Mouse (Mus musculus): ENCODE results near the gene Nhlrc4. TPM values are rescaled to one million over a fixed set of nuclear protein-coding genes. Genes with fewer than 3 reads are reported as not detected.
A peak's percentile ranks its signal among the peaks of the same experiment; 100 is the strongest.

Nhlrc4 gene
- total RNA-seq, 1 experiment from 2014 or later, result 0.15 TPM

DNA sequence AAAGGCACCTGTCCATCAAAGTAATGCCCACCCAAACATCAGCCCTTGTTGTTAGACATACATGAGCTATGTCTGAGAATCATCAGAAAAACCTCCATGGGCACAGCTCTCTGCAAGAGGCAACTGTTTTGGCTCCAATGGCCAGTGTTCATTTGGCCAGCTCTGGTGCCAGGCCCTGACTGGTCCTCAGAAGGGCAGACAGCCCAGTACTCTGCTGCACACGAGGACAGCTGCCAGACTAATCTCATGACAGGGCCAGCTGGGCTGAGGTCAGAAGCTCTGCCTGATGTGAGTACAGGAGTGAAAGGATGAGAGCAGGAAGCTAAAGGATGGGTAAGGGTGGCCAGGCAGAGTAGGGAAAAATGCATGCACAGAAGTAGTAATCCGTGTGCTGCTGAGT, 19.4 kb downstream of the Nhlrc4 start:
- DNase-seq, result peak; percentile 66

DNA sequence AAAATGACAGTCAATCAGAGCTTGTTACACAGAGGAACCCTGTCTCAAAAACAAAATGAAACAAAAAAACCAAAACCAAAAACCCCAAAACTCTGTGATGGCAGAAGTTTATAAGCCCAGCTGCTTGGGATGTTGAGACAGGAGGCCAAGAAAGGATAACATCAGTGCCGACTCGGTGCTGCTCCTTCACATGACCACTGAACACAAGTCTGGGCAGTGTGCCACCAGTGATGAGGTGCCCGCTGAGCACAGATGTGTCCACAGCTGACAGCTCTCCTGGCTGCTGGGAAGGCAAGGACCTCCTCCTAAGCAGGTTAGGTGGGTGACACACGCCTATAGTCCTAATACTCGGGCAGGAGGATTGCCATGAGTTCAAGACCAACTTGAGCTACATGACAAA, 22.6 kb downstream of the Nhlrc4 start:
- peak; percentile 16 for DNase-seq

DNA sequence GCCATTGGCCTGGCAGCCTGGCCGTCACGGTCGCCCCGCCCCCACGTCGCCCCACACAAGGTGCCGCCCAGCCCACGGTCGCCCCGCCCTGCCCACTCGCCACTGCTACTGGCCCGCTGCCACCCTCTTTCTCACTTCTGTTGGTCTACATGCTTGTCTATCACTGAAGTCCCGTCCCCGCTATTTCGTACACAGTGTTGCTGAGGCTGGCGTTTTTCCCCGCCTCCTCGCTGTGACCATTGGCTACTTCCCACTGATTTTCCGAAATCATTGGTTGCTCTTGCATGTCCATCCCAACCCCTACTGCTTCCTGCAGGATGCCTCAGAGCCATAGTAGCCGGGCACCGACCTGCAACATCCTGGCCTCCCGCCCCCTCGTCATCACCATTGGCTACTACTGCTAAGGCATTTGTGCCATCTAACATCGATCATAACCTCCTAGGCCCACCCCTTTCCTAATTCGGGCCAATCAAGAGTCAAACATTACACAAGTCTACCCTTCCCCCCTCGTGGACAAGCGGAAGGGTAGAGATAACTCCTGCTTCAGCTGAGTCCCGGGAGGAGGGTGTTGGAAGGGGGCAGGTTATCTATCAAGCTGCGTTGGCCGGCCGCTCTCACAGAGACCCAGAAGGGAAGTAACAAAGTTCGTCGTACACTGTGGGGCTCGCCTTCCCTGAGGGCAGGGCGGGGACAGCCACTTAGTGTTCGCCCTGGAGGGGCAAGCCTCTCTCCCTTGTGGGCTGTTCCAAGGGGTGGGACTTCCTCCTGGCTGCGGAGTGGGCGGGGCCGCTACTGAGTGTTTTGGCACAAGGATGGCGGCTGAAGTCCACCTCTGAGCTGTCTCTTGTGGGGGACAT, 24.7 kb downstream of the Nhlrc4 start:
- peak; percentile 100 for DNase-seq

DNA sequence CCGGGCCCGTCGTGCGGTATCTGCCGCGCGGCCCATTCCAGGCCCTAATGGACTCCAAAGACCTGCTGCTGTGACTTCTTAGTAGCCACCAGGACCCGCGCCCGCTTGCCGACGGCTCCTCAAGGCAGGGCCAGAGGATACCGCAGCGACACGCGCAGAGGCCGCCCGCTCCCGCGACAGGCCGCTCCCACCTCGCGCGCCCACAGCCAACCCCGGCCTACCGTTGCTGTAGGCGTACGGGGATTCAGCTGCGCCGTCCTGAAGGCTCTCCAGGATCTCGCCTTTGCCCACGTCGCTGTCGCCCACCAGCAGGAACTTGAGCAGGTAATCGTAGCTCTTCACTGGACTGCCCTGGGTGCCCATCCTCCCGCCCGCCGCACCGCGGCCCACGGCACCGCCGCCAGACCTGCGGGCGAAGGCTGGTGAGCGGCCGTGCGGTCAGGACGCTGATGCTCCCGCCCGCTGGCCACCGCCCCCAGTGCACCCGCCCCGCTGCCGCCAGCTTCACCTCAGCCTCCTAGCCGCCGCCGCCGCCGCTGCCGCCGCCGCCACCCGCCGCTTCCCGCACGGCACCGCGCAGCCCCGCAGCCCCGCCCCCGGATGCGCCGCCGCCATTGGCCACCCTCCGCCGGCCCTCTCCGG, 25.5 kb downstream of the Nhlrc4 start, which contains the start of gene Rab40c:
Rab40c (minus strand) TSS at position 584 of the 642 bp plus-strand sequence.
- peak; percentile 78 for DNase-seq

DNA sequence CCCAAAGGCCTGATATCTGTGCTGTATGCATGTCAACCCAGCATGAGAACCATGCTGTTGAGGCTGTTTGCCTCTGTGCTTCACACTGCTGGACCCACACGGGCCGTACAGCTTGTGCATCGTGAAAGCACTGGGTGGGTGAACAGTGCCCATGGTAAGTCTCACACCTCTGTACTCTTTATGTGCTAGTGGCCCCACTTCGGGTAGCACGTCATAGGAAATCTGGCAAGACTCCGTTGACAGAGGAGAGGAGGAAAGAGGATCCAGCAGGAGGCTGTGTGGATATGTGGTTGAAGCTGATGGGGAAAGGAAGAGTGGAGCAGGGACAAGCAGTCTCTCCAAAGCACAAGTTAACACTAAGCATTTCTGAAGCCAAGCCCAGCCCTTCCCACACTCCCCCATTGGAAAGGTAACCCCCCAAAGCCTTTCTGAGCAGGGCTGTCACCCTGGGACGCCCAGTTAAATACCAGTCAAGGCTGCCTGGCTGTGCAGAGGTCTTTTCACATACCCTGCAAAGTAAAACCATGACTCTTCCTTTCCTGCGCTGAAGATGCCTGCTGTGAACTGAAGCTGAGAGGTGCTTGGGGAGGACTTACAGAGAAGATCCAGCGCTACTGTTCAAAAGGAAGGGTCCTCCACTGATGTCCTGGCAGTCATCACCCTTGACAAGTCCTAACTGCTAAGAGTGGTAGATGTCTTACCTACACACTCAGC, 26.6 kb downstream of the Nhlrc4 start:
- no peak for DNase-seq

DNA sequence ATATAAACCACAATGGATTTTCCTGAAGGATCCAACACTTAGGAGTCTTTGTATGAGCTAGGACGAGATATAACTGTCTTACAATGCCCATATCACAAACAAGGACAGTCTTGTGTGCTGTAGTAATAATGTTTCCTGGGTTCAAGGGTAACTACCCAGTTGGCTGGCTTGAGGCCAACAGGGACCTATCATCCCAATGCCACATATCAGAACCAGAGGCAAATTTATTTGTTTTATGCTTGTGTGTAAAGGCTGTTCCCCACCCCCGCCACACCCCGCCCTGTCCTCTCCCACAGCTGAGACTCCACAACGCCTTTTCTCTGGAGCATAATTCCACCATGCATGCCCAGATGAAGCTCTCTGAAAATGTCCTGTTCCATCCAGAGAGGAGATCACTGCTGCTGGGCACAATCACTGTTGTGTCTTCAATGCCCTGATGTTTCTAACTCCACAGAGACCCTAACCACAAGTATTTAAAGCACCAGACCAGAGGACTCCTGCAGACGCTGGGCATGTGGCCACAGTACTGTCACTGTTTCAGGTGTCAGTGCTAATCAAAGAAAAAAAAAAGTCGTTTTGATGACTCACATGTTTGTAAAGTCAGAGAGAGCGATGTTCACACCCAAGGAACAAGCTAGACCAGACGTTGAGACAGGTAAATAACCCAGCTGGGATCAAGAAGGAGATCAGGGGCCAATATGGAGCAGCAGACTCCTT, 27.7 kb downstream of the Nhlrc4 start:
- peak; percentile 79 for DNase-seq

DNA sequence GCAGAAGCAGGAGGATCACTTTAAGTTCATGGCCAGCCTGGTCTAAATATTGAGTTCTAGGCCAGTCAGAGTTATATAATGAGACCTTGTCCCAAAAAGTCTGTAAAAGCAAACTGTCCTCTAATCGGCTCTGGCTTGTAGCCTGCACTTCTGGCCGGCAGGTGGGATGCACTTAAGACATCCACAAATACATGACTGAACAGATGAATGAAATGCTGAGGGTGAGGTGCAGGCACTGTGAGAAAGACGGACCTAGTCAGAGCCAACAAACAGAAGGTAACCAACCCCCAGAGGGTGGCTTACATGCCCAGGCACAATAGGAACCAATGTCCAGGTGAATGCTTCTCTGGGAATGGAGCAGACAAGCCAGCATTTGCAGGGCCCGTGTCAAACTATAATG, 30.5 kb downstream of the Nhlrc4 start:
- DNase-seq, result no peak

DNA sequence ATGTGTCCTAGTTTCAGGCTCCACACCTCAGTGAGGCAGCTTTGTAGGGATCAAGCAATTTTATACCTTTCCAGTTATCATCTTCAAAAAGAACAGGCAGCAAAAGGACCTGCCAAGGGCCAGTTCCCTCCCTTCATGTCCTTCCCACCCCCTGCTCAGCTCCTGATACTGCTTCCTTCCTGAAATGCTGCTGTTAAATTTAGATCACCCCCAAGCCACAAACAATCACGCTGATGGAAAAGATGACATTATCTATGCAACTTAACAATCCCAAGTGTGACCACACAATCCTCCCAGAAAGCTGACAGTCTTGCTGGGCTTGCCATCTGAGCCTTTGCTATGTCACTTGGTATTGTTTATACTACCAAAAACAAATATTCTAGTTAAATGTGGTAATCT, 30.9 kb downstream of the Nhlrc4 start:
- DNase-seq, result no peak

DNA sequence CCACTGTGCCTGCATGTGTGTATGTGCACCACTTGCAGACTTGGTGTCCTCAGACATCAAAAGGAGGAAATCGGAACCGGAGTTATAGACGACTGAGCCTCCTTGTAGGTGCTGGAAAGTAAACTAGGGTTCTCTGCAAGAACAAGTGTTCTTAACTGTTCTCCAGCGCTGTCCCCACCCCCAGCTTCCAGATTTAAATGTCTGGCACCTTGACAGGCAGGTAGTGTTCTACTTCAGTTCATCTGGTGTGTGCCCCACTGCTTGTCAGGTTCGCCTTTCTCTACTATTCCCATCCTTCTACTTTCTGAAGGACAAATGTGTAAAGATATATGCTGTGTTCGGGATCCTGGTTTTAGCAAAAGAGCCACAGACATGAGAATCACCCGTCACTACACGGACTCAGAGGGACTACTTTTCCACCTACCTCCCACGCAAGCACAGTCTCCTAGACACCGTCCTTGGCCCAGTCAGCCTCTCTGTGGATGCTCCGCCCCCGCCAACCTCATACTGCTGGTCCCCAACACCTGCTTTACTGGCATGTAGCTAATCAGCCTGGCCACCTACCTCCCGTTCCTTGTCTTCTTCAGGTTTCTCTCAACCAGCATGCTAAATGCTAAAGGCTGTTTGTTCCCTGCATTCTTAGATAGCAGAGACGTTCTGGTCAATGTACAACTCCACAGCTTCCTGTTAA, 31.4 kb downstream of the Nhlrc4 start:
- DNase-seq, result peak; percentile 42

DNA sequence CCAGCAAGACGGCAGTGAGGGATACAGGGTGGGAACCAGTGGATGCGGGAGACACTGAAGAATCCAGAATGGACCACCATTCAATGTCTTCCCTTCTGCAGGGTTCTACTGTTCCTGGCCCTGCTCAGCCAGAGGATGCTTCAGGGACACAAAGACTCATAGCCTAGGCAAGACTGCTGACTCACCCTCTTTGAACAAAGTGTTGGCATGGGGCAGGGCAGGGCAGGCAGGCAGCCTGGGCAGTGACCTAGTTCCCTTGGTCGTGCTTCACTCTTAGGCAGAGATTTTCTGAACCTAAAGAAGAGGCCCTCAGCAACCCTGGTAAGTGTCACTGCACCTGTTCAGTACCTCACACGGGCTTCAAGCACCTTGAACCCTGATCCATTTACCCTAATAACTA, 32.9 kb downstream of the Nhlrc4 start:
- peak; percentile 80 for DNase-seq

DNA sequence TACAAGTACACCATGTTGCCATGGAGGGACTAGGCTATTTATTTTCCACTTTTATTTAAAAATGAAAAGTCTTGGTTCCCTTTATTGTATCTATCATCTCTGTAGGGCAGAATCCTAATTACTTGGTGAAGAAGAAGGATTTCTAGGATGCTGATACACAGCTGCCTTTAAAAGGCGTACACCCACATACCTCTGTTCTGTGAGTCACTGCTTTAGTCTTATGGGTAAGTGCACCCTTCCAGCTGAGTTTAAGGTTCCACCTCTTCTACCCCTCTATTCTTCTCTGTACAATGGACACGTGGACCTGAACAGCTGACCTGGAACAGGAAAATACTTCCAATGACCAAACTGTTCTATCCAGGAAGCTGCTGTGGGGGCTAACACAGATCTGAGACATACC, 37.1 kb downstream of the Nhlrc4 start:
- no peak for DNase-seq

DNA sequence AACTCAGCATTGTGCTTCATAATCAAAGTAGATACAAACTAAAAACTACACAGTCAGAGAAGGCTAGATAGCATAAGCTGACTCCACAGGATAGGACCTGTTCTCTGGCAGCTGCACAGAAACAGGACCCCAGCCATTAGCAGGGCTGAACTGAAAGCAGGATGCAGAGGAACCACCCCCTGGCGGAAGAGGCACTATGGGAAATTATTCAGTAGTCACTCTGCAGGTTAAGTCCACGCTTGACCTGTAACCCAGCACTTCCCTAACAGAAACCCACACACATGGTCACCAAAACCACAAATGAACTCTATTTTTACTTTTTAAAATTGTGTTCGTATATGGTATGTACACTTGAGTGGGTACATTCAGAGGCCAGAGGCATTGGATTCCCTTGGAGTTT, 41.7 kb downstream of the Nhlrc4 start:
- DNase-seq, result no peak

DNA sequence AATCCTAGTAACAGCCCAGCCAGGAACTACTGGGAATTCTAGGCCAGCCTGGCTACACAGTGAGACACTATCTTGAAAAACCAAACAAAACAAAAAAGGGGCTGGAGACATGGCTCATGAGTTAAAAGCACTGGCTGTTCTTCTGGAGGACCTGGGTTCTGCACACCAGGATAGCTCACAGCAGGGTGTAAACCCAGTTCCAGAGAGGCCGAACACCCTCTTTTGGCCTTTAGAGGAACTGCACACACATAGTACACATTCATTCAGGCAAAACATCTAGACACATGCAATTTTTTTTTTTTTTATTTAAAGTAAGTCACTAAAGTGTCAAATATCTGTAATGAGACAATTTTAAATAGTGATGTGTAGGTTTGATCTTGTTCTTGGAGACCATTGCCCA, 44.6 kb downstream of the Nhlrc4 start:
- no peak for DNase-seq

DNA sequence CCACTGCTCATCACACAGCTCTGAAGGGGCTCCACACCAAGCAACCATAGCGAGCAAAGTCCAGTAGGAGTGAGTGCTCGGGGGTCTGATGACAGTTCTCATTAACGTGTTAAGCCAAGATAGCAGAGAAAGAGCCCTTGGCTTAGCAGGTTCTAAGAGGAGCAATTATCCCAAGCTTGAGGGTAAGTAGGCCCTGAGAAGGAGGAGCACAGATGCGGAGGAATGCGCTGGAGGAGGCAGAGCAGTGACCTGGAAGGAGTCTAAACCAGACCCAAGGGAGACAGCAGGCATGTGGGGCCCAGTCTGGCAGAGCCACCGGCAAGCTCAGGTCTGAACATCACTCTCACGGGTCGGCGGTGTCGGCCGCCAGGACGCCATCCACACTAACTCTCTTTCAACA, 48.9 kb downstream of the Nhlrc4 start:
- no peak for DNase-seq

DNA sequence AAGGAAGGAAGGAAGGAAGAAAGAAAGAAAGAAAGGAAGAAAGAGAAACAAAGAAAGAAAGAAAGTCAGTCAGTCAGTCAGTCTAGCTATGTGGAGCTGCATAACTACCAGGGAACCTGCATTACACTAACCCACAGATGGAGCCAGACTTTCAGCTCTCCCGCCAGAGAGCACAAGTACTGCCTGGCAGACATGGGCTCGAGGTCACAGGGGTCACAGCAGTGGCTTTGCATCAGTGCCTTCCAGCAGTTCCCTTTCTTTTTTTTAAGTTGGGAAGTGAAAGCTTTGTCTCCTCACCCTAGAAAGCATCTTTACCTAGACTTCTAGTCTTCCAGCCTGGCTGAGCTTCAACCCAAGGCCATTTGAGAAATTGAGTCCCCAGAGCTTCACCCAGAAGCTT, 49.3 kb downstream of the Nhlrc4 start:
- DNase-seq, result peak; percentile 37

DNA sequence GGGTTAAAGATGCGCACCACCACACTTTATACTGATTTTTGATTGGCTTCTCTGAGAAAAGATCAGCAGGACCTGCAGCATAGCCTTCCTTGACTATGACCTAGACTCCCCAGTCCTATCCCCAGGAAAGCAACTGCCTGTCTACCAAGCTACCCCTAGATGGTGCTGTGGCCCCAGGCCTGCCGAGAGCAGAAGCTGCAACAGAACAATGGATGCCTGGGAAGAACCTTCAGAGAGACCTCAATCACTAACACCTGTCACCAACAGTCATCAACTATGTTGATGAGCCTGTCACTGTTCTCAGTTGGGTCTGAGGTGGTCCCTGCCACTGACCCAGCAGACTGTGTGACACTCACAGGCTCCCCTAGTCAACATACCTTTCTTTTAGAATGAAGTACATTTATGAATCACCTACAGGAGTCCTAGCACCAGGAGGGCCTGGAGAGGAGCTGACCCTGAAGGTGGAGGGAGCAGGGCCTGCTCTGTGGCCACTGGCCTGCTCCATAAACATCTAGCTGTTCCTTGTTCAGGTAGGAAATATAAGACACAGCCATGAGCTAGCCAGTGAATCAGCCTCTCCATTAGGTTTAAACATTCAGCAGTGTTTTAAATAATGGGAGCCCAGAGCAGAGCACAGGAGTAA, 50.7 kb downstream of the Nhlrc4 start:
- peak; percentile 88 for DNase-seq

Other genes with a start within 250 kb of the Nhlrc4 start
- not detected in 2 replicates for gene Gng13, start 227.8 kb downstream of the Nhlrc4 start, total RNA-seq (2021)
- gene Chtf18, start 217.5 kb downstream of the Nhlrc4 start, total RNA-seq (2021), result 4.4 and 5.0 TPM in 2 replicates
- gene Rpusd1, start 217.3 kb downstream of the Nhlrc4 start, total RNA-seq (2021), result 9.9 and 10.7 TPM in 2 replicates
- gene Mslnl, start 208.9 kb downstream of the Nhlrc4 start, total RNA-seq (2021), result not detected in 2 replicates
- 13.0 and 14.3 TPM in 2 replicates for gene Msln, start 190.6 kb downstream of the Nhlrc4 start, total RNA-seq (2021)
- 30.6 and 35.3 TPM in 2 replicates for gene Narfl, start 171.2 kb downstream of the Nhlrc4 start, total RNA-seq (2021)
- 21.8 and 27.2 TPM in 2 replicates for gene Haghl, start 159.3 kb downstream of the Nhlrc4 start, total RNA-seq (2021)
- gene Ccdc78, start 158.4 kb downstream of the Nhlrc4 start, total RNA-seq (2021), result not detected in 2 replicates
- 55.4 and 60.2 TPM in 2 replicates for gene Fam173a, start 152.1 kb downstream of the Nhlrc4 start, total RNA-seq (2021)
- gene AC134908.4, start 149.3 kb downstream of the Nhlrc4 start, total RNA-seq (2021), result not detected in 2 replicates
- gene Metrn, start 147.8 kb downstream of the Nhlrc4 start, total RNA-seq (2021), result 24.7 and 27.3 TPM in 2 replicates
- gene Fbxl16, start 135.9 kb downstream of the Nhlrc4 start, total RNA-seq (2021), result 18.8 and 24.9 TPM in 2 replicates
- 17.4 and 19.5 TPM in 2 replicates for gene Wdr24, start 121.3 kb downstream of the Nhlrc4 start, total RNA-seq (2021)
- gene Jmjd8, start 116.1 kb downstream of the Nhlrc4 start, total RNA-seq (2021), result 68.2 and 71.0 TPM in 2 replicates
- 149 and 160 TPM in 2 replicates for gene Stub1, start 111.6 kb downstream of the Nhlrc4 start, total RNA-seq (2021)
- gene Rhbdl1, start 107.7 kb downstream of the Nhlrc4 start, total RNA-seq (2021), result 12.9 and 14.9 TPM in 2 replicates
- 10.9 and 11.8 TPM in 2 replicates for gene Gm20683, start 103.2 kb downstream of the Nhlrc4 start, total RNA-seq (2021)
- gene Rhot2, start 100.1 kb downstream of the Nhlrc4 start, total RNA-seq (2021), result 95.9 and 108 TPM in 2 replicates
- gene Wdr90, start 83.5 kb downstream of the Nhlrc4 start, total RNA-seq (2021), result 23.1 and 23.2 TPM in 2 replicates
- gene Mcrip2, start 76.2 kb downstream of the Nhlrc4 start, total RNA-seq (2021), result 336 and 337 TPM in 2 replicates
- gene Mettl26, start 69.9 kb downstream of the Nhlrc4 start, total RNA-seq (2021), result 72.1 and 88.0 TPM in 2 replicates
- gene Wfikkn1, start 64.1 kb downstream of the Nhlrc4 start, total RNA-seq (2021), result 1.2 and 1.5 TPM in 2 replicates
- gene Rab40c, start 25.2 kb downstream of the Nhlrc4 start, total RNA-seq (2021), result 19.8 and 20.9 TPM in 2 replicates
- gene Pigq, start within 50 bp of the Nhlrc4 start, total RNA-seq (2021), result 112 and 122 TPM in 2 replicates
- not detected in 2 replicates for gene A930017K11Rik, start 7.6 kb upstream of the Nhlrc4 start, total RNA-seq (2021)
- gene Capn15, start 40.8 kb upstream of the Nhlrc4 start, total RNA-seq (2021), result 18.8 and 23.8 TPM in 2 replicates
- 18.6 and 19.0 TPM in 2 replicates for gene Rab11fip3, start 124.6 kb upstream of the Nhlrc4 start, total RNA-seq (2021)
- gene Decr2, start 145.4 kb upstream of the Nhlrc4 start, total RNA-seq (2021), result 34.2 and 42.3 TPM in 2 replicates
- 2.6 and 2.7 TPM in 2 replicates for gene Nme4, start 150.6 kb upstream of the Nhlrc4 start, total RNA-seq (2021)
- gene Tmem8, start 168.3 kb upstream of the Nhlrc4 start, total RNA-seq (2021), result 5.0 and 5.8 TPM in 2 replicates
- gene Mrpl28, start 178.5 kb upstream of the Nhlrc4 start, total RNA-seq (2021), result 77.5 and 87.3 TPM in 2 replicates
- gene Axin1, start 193.7 kb upstream of the Nhlrc4 start, total RNA-seq (2021), result 32.8 and 43.1 TPM in 2 replicates